Mouse (Mus musculus) liver, postnatal 0 days (tissue): ENCODE results near the gene Adamts14. TPM values are rescaled to one million over a fixed set of nuclear protein-coding genes. Genes with fewer than 3 reads are reported as not detected.

Experiments used
- ATAC-seq: fragments of 200-750 bp; cut with Nextera tagmentation; 2 replicates; pipeline ENCODE4 v1.8.0; 2017; ENCODE audit warnings: mild to moderate bottlenecking, moderate library complexity
- DNase-seq: peaks from one replicate; pipeline ENCODE4 v3.0.0-alpha.2; 2016
- H3K27ac ChIP-seq: fragments of 300-500 bp; sonication (generic); 2 replicates; pipeline ENCODE4 v1.5.1; 2014; ENCODE audit warnings: antibody characterized with exemption, moderate library complexity, mild to moderate bottlenecking, low read depth
- H3K27me3 ChIP-seq: fragments of 300-500 bp; sonication (generic); 2 replicates; pipeline ENCODE4 v1.6.1; 2014; ENCODE audit warnings: low read length, control low read depth, mixed read lengths; ENCODE audit not compliant: insufficient read depth
- H3K36me3 ChIP-seq: fragments of 300-500 bp; sonication (generic); replicated peaks from 2 replicates; pipeline ENCODE4 v1.6.1; 2014; ENCODE audit warnings: mild to moderate bottlenecking, control low read depth, low read length, moderate library complexity, mixed read lengths; ENCODE audit not compliant: insufficient read depth
- H3K4me1 ChIP-seq: fragments of 300-500 bp; sonication (generic); 2 replicates; pipeline ENCODE4 v1.6.1; 2014; ENCODE audit warnings: antibody characterized with exemption, mild to moderate bottlenecking, control low read depth; ENCODE audit not compliant: insufficient read depth
- H3K4me2 ChIP-seq: fragments of 300-500 bp; sonication (generic); 2 replicates; pipeline ENCODE4 v1.6.1; 2014; ENCODE audit warnings: low read depth, mild to moderate bottlenecking, low read length, moderate library complexity, mixed read lengths
- H3K4me3 ChIP-seq: fragments of 300-500 bp; sonication (generic); 2 replicates; pipeline ENCODE4 v1.5.1; 2014; ENCODE audit warnings: low read depth, low read length
- H3K9ac ChIP-seq: fragments of 300-500 bp; sonication (generic); replicated peaks from 2 replicates; pipeline ENCODE4 v1.6.1; 2014; ENCODE audit warnings: mild to moderate bottlenecking, moderate library complexity
- H3K9me3 ChIP-seq: fragments of 300-500 bp; sonication (generic); 2 replicates; pipeline ENCODE4 v1.6.1; 2016; ENCODE audit warnings: mild to moderate bottlenecking, control low read depth, low read length, mixed read lengths
- CTCF ChIP-seq: sonication (generic); IDR thresholded peaks from 2 replicates; pipeline ENCODE4 v1.5.1; 2016; ENCODE audit warnings: antibody characterized with exemption, low read depth
- EP300 ChIP-seq: IDR thresholded peaks from 2 replicates; pipeline ENCODE4 v1.6.1; 2016; ENCODE audit warnings: antibody characterized with exemption, low read depth, mild to moderate bottlenecking
- WGBS: fragments of 180-500 bp; shearing (Covaris S2); extraction: QIAGEN DNeasy Blood & Tissue Kit; methylation state at CpG from one replicate; pipeline ENCODE4 v1.1.7; 2014; ENCODE audit not compliant: insufficient replicate concordance; 5-methylcytosine and 5-hydroxymethylcytosine counted together
- polyA plus RNA-seq: library from polyadenylated mRNA; unstranded; fragments of >200 nt; fragmentation: Nextera tagmentation; extraction: Ambion mirVana; gene quantifications from 2 replicates; pipeline ENCODE4 v1.2.1, GENCODE M21; 2015

The Adamts14 gene
- polyA plus RNA-seq, 1 experiment from 2014 or later, result 0.39 TPM

DNA sequence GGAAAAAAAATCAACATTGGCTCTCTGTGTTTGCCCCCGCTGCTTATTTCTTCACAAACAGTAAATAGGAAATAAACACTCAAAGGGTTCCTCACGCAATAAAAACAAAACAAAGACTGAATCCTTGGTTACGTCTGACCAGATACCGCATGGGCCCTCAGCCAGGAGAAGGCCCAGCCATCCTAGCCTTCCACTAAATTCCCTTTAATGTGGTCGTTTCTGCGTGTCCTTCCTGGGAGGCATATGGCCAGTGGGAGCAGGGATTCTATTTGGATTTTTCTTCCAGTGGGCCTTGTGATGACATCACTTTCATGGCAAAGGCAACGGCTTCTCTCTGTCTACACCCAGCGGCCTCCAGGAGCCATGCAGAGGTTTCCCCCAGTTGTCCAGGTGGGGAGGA, 18.0 kb downstream of the Adamts14 start:
- Histone ChIP-seq H3K9me3 (no peaks in the 10 kb centered on the region), H3K9ac (no peak overlapping the region), H3K36me3 (no peaks in the 10 kb centered on the region), H3K27me3 (no peaks in the 10 kb centered on the region), H3K4me2 (no peak overlapping the region), H3K4me1 (no peaks in the 10 kb centered on the region), H3K27ac (no peak overlapping the region), H3K4me3 (no peak overlapping the region)
- TF ChIP-seq CTCF (no peak), EP300 (no peak)
- WGBS, result 80% methylated on average over 8 of the region's 8 CpGs
- DNase-seq, result no peak
- no peak for ATAC-seq

DNA sequence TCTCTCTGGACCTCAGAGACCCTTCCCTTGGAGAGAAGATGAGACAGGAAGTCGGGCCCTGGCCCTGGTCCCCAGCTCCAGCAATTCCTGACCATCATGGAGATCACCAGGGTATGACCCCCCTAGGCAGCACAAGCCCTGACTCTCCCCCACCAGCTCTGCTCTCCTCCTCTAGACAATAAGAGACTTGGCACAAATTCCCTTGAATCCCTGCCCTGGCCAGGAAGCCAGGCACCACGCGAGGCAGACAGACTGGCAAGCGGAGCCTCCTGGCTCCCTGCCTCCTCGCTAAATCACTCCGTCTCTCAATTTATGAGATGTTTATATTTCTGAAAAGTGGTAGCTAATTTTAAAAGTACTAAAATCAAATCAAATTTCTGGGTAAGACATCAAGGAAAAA, 18.5 kb downstream of the Adamts14 start:
- 77% methylated on average over 6 of the region's 6 CpGs for WGBS
- TF ChIP-seq CTCF, result no peak
- no peak for TF ChIP-seq EP300
- no peak for ATAC-seq
- no peaks in the 10 kb centered on the region for H3K27me3 ChIP-seq
- H3K4me3 ChIP-seq, result no peak overlapping the region
- H3K4me1 ChIP-seq, result no peaks in the 10 kb centered on the region
- H3K9ac ChIP-seq, result no peak overlapping the region
- DNase-seq, result no peak
- no peak overlapping the region for H3K27ac ChIP-seq
- no peaks in the 10 kb centered on the region for H3K9me3 ChIP-seq
- H3K36me3 ChIP-seq, result no peaks in the 10 kb centered on the region
- H3K4me2 ChIP-seq, result no peak overlapping the region

DNA sequence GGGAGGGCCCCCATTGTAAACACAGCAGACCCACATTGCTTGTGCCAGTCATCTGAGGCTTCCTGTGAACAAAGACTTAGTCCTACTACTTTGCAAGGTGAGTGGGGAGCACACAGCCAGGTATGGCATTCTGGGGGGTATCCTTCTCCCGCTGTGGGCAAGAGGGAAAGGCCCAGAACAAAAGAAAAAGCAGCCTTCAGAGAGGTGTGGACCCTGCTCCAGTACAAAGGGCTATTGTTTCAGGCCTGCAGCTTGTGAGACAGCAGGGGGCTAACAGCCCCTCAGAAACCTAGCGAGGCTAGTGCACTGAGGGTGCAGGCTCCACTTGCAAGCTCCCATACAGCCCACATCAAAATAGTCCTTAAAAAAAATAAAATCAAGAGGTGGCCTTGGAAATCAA, 23.3 kb downstream of the Adamts14 start:
- DNase-seq (no peak), ATAC-seq (no peak)
- Histone ChIP-seq H3K9ac (no peak overlapping the region), H3K4me1 (no peaks in the 10 kb centered on the region), H3K36me3 (no peaks in the 10 kb centered on the region), H3K4me3 (no peak overlapping the region), H3K27me3 (no peaks in the 10 kb centered on the region), H3K27ac (no peak overlapping the region), H3K9me3 (no peaks in the 10 kb centered on the region), H3K4me2 (no peak overlapping the region)
- 72% methylated on average over 2 of the region's 2 CpGs for WGBS
- no peak for TF ChIP-seq EP300
- TF ChIP-seq CTCF, result no peak

DNA sequence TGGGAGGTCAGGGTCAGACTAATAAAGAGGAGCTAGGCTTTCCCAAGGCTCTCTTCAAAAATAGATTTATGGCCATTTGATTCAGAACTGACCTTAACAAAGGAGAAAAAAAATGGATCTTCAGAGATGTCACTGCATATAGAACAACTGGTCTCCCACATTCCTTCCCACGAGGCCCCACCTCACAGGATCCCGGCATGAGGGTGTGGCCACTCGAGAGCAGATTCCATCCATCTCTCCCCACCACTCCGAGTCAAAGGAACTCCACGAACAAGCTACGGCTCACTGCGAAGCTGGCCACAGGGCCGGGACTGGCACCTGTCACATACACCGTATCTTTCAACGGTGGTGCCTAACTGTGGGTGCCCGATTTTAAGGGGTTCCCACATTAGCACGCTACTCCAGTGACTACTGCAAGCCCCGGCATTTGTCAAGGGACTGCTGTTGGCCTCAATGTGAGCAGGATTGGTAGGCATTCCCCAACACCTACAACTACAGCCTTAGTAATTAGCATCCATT, 24.6 kb downstream of the Adamts14 start:
- ATAC-seq (no peak), DNase-seq (no peak)
- WGBS, result 79% methylated on average over 13 of the region's 13 CpGs
- H3K27me3 ChIP-seq, result no peaks in the 10 kb centered on the region
- no peak overlapping the region for H3K4me2 ChIP-seq
- H3K4me1 ChIP-seq, result no peaks in the 10 kb centered on the region
- no peaks in the 10 kb centered on the region for H3K36me3 ChIP-seq
- TF ChIP-seq EP300 (no peak), CTCF (no peak)
- no peak overlapping the region for H3K9ac ChIP-seq
- H3K4me3 ChIP-seq, result no peak overlapping the region
- H3K9me3 ChIP-seq, result no peaks in the 10 kb centered on the region
- no peak overlapping the region for H3K27ac ChIP-seq

DNA sequence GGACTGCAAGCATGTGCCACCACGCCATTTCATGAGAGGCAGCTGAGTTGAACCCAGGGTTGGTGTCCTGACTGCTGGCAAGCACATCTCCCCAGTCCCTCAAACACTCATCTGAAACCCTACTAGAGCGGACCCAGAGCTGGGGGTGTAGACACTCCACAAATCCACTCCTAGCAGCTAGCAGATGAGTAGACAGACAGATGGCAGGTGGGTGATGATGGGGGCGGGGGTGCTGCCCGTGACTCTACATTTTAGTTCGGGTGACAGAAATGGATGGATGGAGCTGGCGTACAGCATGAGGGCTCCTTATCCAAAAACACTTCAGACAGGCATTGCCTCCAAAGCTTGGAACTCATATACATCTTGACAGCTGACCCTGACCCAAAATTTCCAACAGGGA, 26.9 kb downstream of the Adamts14 start:
- ATAC-seq (no peak), DNase-seq (no peak)
- no peak overlapping the region for H3K9ac ChIP-seq
- H3K4me3 ChIP-seq, result no peak overlapping the region
- no peaks in the 10 kb centered on the region for H3K4me1 ChIP-seq
- 75% methylated on average over 6 of the region's 6 CpGs for WGBS
- no peak overlapping the region for H3K4me2 ChIP-seq
- no peaks in the 10 kb centered on the region for H3K9me3 ChIP-seq
- H3K27ac ChIP-seq, result no peak overlapping the region
- H3K36me3 ChIP-seq, result no peaks in the 10 kb centered on the region
- H3K27me3 ChIP-seq, result no peaks in the 10 kb centered on the region
- TF ChIP-seq CTCF (no peak), EP300 (no peak)

DNA sequence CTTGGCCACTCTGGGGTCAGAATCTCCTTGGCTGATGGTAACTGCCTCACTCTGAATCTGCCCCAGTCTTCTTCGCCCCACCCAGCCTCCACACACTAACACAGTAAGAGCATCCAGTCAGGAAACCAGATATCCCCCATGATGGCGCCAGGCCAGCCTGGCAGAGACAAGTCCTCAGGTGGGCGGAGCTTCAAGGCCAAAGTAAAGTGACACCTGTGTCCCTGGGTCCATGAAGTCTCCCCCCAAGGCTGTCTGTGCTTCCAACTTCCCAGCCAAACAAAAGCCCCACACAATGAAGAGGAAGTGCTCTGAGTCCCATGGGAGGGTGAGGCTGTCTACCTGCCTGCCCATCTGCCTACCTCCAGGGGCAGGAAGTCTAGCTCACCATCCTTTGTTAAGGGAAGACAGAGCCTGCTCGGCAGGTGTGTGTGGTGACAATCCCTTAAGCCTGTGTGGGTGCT, 31.2 kb downstream of the Adamts14 start:
- Histone ChIP-seq H3K4me3 (no peak overlapping the region), H3K9ac (no peak overlapping the region), H3K4me2 (no peak overlapping the region), H3K9me3 (no peaks in the 10 kb centered on the region), H3K27ac (no peak overlapping the region), H3K4me1 (no peaks in the 10 kb centered on the region), H3K27me3 (no peaks in the 10 kb centered on the region), H3K36me3 (no peaks in the 10 kb centered on the region)
- WGBS, result 55% methylated on average over 4 of the region's 4 CpGs
- no peak for DNase-seq
- TF ChIP-seq EP300, result no peak
- no peak for TF ChIP-seq CTCF
- no peak for ATAC-seq

DNA sequence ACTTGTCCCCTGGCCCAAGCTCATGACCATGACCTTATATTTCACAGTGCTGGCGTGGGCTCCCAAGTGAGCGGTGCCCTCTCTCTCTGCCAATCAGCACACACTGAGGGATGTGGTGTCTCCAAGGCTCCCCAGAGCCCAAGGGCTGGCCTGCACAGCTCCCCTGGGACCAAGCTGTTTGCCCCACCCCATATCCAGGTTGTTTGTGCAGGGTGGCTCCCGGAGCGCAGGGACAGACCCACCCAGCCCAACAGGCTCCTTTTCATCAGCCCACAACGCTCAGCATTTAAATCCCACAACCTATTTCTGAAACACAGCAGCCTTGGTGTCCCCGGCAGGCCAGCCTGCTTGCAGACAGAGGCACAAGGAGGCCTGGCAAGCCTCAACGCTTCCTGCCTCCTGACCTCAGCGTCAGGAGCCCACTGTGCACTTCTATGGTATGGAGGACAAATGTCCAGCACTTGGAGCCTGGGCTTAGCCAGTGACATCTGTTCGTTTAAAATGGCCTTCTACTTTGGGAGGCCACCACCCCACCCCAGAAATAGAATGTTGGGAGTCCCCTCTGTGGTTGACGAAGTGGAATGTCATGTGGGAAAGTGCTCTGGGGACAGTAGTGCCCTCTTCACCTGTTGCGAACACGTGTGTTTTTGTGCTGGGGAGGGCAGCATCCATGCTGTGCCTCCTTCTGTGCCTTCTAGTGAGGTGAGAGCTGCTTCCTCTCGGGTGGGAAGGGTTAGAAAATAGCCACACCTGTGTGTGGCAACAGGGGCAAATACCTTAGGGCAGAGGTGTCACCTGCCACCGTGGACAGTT, 32.9 kb downstream of the Adamts14 start:
- WGBS, result 70% methylated on average over 14 of the region's 14 CpGs
- H3K27ac ChIP-seq, result no peak overlapping the region

More for the DNA sequence above, 32.9 kb downstream of the Adamts14 start:
- Histone ChIP-seq H3K4me2 (no peak overlapping the region), H3K36me3 (no peaks in the 10 kb centered on the region), H3K27me3 (no peaks in the 10 kb centered on the region), H3K9ac (no peak overlapping the region), H3K4me3 (no peak overlapping the region), H3K4me1 (no peaks in the 10 kb centered on the region), H3K9me3 (no peaks in the 10 kb centered on the region)
- TF ChIP-seq CTCF, result no peak
- DNase-seq (no peak), ATAC-seq (no peak)
